Mouse (Mus musculus): Measurements from ENCODE around the gene Hc. TPM values are rescaled to one million over a fixed set of nuclear protein-coding genes. Genes with fewer than 3 reads are reported as not detected.
A peak's percentile ranks its signal among the peaks of the same experiment; 100 is the strongest.

Gene Hc
- total RNA-seq (2021) = under 1 TPM in 1 of 2 experiments, not detected in 1; 0.15 TPM
- long read RNA-seq, experiment 1 = 0 reads
- long read RNA-seq, experiment 2 = 0 reads

GRCm38 (mm10) chr2:35061338-35061737 is at the start of gene Hc:
TSS of gene Hc (minus strand) at chr2:35061438.
- intact Hi-C loops (cut with DNase I) = no loop called here
- no peak for DNase-seq

DNA sequence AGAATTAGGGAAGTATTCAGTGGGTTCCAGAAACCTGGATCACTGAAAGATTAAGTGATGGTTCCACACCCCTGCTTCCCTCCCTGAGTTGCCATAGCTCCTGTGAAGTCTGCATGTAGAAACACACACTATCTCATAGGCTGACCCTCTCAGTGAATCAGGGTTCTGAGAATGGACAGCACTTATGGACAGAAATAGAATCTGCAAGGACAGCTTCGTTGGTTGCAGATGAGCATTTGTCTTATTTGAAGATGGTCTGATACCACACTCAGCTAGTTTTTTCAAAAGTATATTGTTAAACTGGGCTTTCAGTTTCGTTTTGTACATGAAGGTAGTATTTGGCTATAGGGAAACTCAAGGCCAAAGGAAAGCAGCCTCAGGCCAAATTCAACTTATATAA is 49.3 kb upstream of the Hc start:
- intact Hi-C loops (cut with DNase I) = no loop called here

GRCm38 (mm10) chr2:35109924-35110304 is 48.7 kb upstream of the Hc start:
- intact Hi-C loops (cut with DNase I) = loop anchor here (5.0 kb wide), 1 partner anchor 63 kb away; no protein-coding TSS in a partner anchor
- DNase-seq = no peak

More for the DNA sequence above, 49.3 kb upstream of the Hc start:
- no peak for DNase-seq

- DNase-seq = peak; percentile 92 to 97
- intact Hi-C loops (cut with DNase I) = loop anchor here (5.0 kb wide), 1 partner anchor 62 kb away; no protein-coding TSS in a partner anchor
Measured at GRCm38 (mm10) chr2:35109141-35109923, 48.1 kb upstream of the Hc start, which contains the start of gene Cntrl. TSS of gene Cntrl (plus strand) at chr2:35109492.

- no peak for DNase-seq
Measured at GRCm38 (mm10) chr2:35108712-35109111, 47.5 kb upstream of the Hc start.

GRCm38 (mm10) chr2:35107984-35108635 is 46.9 kb upstream of the Hc start:
- DNase-seq = no peak
- intact Hi-C loops (cut with DNase I) = loop anchor here (5.0 kb wide), 1 partner anchor 61 kb away; no protein-coding TSS in a partner anchor

More at GRCm38 (mm10) chr2:35108712-35109111, 47.5 kb upstream of the Hc start:
- intact Hi-C loops (cut with DNase I) = loop anchor here (5.0 kb wide), 1 partner anchor 61 kb away; no protein-coding TSS in a partner anchor

GRCm38 (mm10) chr2:35104843-35105242 is 43.6 kb upstream of the Hc start:
- no peak for DNase-seq
- intact Hi-C loops (cut with DNase I) = loop anchor here (5.0 kb wide), 1 partner anchor 58 kb away; no protein-coding TSS in a partner anchor

DNA sequence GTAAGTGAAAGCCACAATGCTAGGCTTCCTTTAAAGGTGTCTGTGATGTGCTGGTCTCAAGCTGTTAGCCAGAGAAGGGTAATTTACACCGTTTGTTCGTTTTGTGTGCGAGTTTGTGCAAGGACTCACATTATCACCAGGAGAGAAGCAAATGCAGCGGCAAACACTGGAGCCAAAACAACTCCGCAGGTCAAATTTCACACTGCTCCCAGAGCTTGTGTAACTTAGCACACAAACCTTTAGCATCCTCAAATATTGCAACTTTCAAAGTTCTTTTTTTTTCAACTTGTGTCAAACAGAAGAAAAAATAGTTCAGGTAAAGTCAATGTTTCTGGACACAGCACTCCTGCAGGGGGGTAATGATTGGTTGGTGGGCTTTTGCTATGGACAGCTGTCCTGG is 42.3 kb upstream of the Hc start:
- intact Hi-C loops (cut with DNase I) = no loop called here
- DNase-seq = no peak

DNA sequence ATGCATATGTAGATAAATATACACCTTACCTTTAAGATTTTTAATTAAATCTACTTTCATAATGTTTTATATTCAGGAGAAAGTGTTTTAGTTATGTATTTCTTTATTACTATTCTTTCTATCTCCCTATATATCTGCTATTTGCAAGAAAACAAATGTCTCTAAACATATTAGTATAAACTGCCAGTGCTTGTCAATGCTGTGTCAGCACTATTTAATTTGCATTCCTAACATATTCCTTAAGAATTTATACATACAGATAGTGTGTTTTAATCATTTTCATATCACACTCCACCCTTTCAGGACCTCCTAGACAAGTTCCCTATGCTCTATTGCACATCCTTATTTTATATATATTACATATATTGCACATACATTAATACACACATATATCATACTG is 41.5 kb upstream of the Hc start:
- intact Hi-C loops (cut with DNase I) = no loop called here
- DNase-seq = no peak

DNA sequence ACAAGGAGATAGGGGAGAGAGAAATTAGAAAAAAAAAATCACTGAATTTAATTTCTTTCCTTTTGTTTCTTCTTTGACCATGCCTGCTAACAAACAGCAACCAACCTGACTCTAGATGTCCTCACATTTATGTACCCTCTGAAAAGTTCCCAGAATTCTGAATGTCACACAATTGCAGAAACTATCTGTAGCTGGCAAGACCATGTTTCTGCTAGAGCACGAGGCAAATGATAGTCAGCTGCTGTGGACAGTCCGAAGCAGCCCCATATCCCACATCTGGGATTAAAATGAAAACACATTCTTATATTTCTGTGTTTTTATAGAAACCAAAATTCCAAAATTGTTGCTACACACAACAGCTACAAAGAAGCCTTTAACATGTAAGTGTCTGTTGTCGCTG is 40.2 kb upstream of the Hc start, which contains the start of gene AI182371:
Gene AI182371, minus strand, starts transcription at position 101 of the 400 bp plus-strand sequence.
- no peak for DNase-seq
- intact Hi-C loops (cut with DNase I) = no loop called here

GRCm38 (mm10) chr2:35100529-35100928 is 39.3 kb upstream of the Hc start:
- intact Hi-C loops (cut with DNase I) = no loop called here
- no peak for DNase-seq

DNA sequence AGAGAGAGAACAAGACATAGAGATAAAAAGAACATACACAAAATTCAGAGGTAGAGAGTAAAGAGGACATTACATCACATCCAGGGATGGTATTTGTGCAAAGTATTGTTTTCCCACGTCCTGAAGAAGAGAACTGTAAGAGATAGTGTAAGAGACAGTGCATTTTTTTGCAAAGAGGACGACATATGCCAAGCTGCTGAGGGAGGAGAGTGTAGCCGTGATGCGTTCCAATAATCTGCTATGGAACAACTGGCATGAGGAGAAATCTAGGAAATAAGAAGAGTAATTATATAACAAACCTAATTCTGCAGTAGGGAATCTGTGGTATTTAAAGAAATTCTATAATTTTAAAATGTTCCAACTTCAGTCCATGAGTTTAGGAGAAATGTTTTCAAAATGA is 26.2 kb upstream of the Hc start:
- intact Hi-C loops (cut with DNase I) = no loop called here
- no peak for DNase-seq

GRCm38 (mm10) chr2:35079166-35079565 is 17.9 kb upstream of the Hc start:
- intact Hi-C loops (cut with DNase I) = no loop called here
- no peak for DNase-seq

DNA sequence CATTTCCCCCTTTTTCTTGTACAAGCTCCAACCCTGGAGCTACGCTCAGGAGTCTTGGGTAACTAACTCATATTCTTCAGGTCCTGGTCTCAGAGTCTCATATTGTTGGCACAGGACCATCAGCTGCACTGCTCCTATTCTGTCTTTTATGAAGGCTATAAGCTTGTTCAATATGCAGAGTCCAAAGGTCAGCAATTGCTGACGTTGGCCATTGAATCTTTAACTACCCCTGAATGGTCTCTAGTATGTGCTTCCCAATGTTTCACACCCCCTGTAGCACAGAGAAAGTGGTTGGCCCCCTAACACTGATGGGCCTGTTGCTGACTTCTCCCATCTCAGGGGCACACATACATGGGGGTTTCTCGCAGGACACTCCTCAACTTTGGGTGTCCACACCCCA is 13.1 kb upstream of the Hc start:
- intact Hi-C loops (cut with DNase I) = no loop called here
- no peak for DNase-seq

DNA sequence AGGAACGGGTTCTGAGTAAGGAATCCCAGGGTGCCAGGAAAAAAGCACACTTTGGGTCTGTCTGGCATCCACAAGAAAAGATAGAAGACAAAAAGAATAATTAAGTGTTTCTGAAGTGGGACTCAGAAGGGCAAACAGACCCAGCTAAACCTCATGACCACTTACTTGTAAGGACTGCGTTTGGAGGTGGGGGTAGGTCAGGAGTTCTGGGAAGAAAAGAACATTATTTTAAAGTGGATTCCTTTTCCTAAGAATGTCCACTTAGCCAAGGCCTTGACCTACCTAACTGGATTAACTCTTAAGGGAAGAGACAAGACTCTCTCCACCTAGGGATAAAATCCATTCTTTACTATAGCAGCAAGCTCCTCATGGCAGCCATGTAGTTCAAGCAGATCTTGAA is 11.3 kb upstream of the Hc start:
- DNase-seq = no peak
- intact Hi-C loops (cut with DNase I) = no loop called here

DNA sequence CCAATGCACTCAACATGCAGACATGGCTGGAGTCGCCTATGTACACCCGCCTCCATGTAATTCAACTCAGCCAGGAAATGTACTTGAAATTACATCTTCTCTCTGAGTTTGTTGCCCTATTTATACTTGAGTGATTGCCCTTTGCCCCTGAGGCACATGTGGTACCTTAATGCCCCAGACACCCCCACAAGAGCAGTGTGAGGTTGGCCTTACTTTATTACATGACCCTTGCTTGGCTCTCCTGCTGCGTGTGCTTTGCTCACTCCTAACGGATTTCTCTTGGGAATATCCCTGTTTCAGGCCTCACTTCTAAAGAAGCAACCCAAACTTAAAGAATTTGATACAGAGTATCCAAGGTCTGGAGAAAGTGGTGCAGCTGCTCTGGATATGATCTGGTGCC is 9.0 kb upstream of the Hc start:
- intact Hi-C loops (cut with DNase I) = no loop called here
- DNase-seq = no peak

DNA sequence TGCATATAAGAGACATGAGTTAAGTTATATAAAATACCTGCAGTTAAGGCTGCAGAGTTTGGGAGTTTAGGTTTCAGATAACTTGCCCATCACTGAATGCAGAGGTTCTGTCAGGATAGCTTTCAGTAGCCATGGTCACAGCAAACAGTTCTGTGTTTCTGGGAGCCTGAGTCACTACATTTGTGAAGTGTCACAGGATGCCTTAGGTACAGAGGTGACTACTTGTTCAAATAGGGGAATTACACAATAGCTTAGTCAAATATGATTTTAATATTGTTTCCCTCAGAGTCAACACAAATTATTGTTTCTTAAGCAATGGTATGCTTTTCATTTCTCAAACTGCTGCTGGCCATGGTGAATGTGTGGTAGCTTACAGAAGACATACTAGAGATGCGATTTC is 7.9 kb upstream of the Hc start:
- intact Hi-C loops (cut with DNase I) = no loop called here
- DNase-seq = no peak

- DNase-seq = no peak
- intact Hi-C loops (cut with DNase I) = no loop called here
Measured at GRCm38 (mm10) chr2:35067117-35067516, 5.9 kb upstream of the Hc start.

GRCm38 (mm10) chr2:35066525-35067082 is 5.4 kb upstream of the Hc start:
- DNase-seq = no peak
- intact Hi-C loops (cut with DNase I) = no loop called here

DNA sequence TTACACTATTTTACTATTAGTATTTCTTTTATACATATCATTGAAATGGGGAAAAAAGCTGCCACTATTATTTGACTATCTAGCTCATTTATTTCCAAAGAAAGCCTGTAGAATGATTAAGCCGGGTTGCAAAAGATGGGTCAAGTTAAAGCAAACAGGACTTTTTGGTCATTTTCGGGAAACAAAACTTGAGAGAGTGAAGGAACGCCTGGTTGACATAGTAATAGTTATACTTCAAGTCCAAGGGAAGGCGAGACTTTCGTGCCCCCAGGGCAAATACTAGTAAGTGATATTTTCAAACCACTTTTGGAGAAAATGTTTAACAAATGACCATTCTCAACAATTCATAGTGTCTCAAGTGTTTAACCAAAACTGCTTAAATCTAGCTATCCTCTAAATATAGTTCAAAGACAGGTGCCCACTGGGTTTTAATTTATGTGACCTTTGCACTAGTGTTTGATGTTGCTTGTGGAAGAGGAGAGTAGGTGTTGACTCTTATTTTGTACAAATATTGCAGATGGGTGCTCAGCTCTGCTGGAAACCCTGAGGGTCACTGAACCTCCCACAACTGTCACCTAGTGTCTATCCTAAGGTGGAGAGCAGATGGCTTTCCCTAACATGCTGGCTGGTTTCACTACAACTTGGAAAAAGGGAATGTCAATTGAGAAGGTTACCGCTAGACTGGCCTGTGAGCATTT is 2.2 kb upstream of the Hc start:
- intact Hi-C loops (cut with DNase I) = no loop called here
- no peak for DNase-seq

DNA sequence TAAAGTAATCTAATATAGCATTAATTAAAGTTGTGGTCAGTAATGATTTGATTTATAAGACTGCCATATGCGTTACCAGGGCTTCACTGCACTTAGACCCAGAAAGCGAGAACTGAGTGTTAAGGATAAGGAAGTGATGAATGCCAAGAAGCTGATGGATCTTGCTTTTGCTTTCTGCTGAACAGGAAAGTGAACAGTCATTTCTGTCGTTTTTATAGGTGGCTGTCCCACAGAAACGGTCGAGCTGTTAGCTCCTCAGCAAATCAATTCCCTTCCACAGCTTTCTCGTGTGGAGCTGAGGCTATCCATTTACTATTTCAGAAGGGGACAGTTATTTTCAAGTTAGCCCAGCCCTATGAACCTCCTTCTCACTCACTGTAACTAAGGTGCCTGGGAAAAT is 341 bp downstream of the Hc start:
- intact Hi-C loops (cut with DNase I) = no loop called here
- no peak for DNase-seq

Measured in gastrocnemius, postnatal 36 days (tissue).